Mouse (Mus musculus): ENCODE results near the gene Zfhx3. TPM values are rescaled to one million over a fixed set of nuclear protein-coding genes. Genes with fewer than 3 reads are reported as not detected.

The Zfhx3 gene
- polyA plus RNA-seq, 1 experiment from 2014 or later: 13.9 TPM

- no peaks in the 10 kb centered on the region for H3K36me3 ChIP-seq
- H3K4me2 ChIP-seq (replicated peaks): no peak overlapping the region
- no peaks in the 10 kb centered on the region; the same call in 1 of the 2 replicates for H3K27me3 ChIP-seq
- no peak overlapping the region for H3K27ac ChIP-seq (replicated peaks)
- H3K9ac ChIP-seq: no peak overlapping the region
- ATAC-seq (ENCODE audit: insufficient number of reproducible peaks, low FRiP score, low TSS enrichment, low read depth): no peak
- 59% methylated on average over 3 of the region's 3 CpGs for WGBS
- no peaks in the 10 kb centered on the region for H3K9me3 ChIP-seq (replicated peaks)
- H3K4me1 ChIP-seq: 0 out of 2 replicates have a peak, but pooled peaks cover 6% of the 10 kb centered on the region
- H3K4me3 ChIP-seq (replicated peaks): no peak overlapping the region
Measured at GRCm38 (mm10) chr8:108019651-108020050, 77.2 kb downstream of the Zfhx3 start.

GRCm38 (mm10) chr8:108022404-108022803, 80.0 kb downstream of the Zfhx3 start:
- H3K36me3 ChIP-seq: no peaks in the 10 kb centered on the region
- no peak overlapping the region for H3K4me2 ChIP-seq (replicated peaks)
- no peaks in the 10 kb centered on the region for H3K9me3 ChIP-seq (replicated peaks)
- H3K4me1 ChIP-seq: peaks cover 16% of the 10 kb centered on the region
- no peak overlapping the region for H3K27ac ChIP-seq (replicated peaks)
- WGBS: 37% methylated on average over 4 of the region's 4 CpGs
- no peak for ATAC-seq (ENCODE audit: insufficient number of reproducible peaks, low FRiP score, low TSS enrichment, low read depth)
- no peaks in the 10 kb centered on the region for H3K27me3 ChIP-seq
- H3K9ac ChIP-seq: no peak overlapping the region
- no peak overlapping the region for H3K4me3 ChIP-seq (replicated peaks)

GRCm38 (mm10) chr8:108024331-108024730, 81.9 kb downstream of the Zfhx3 start:
- Histone ChIP-seq H3K4me3 (replicated peaks) (no peak overlapping the region), H3K4me1 (peaks cover 29% of the 10 kb centered on the region), H3K27ac (replicated peaks) (no peak overlapping the region), H3K4me2 (replicated peaks) (no peak overlapping the region), H3K9me3 (replicated peaks) (no peaks in the 10 kb centered on the region), H3K36me3 (no peaks in the 10 kb centered on the region), H3K9ac (no peak overlapping the region), H3K27me3 (no peaks in the 10 kb centered on the region)
- WGBS: 45% methylated on average over 4 of the region's 4 CpGs
- no peak for ATAC-seq (ENCODE audit: insufficient number of reproducible peaks, low FRiP score, low TSS enrichment, low read depth)

DNA sequence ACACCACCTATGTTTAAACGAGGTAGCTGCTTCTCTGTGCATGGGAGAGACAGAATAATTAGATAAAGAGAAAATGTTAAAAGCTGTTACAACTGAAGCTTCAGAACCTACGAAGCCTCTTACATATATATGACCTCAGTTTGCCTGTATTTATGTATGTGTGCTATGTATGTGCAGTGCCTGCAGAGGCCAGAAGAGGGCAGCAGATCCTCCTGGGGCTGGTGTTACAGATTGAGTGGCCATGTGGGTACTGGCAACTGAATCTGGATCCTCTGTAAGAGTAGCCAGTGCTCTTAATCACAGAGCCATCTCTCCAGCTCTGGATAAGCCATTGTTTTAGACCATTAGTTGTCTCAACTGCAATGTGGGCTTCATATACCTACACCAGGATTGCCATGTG, 82.8 kb downstream of the Zfhx3 start:
- Histone ChIP-seq H3K27me3 (no peaks in the 10 kb centered on the region), H3K9me3 (replicated peaks) (no peaks in the 10 kb centered on the region), H3K4me2 (replicated peaks) (no peak overlapping the region), H3K9ac (no peak overlapping the region), H3K4me1 (peaks cover 29% of the 10 kb centered on the region), H3K4me3 (replicated peaks) (no peak overlapping the region), H3K27ac (replicated peaks) (no peak overlapping the region), H3K36me3 (no peaks in the 10 kb centered on the region)
- 66% methylated on average over 2 of the region's 2 CpGs for WGBS
- ATAC-seq (ENCODE audit: insufficient number of reproducible peaks, low FRiP score, low TSS enrichment, low read depth): no peak

DNA sequence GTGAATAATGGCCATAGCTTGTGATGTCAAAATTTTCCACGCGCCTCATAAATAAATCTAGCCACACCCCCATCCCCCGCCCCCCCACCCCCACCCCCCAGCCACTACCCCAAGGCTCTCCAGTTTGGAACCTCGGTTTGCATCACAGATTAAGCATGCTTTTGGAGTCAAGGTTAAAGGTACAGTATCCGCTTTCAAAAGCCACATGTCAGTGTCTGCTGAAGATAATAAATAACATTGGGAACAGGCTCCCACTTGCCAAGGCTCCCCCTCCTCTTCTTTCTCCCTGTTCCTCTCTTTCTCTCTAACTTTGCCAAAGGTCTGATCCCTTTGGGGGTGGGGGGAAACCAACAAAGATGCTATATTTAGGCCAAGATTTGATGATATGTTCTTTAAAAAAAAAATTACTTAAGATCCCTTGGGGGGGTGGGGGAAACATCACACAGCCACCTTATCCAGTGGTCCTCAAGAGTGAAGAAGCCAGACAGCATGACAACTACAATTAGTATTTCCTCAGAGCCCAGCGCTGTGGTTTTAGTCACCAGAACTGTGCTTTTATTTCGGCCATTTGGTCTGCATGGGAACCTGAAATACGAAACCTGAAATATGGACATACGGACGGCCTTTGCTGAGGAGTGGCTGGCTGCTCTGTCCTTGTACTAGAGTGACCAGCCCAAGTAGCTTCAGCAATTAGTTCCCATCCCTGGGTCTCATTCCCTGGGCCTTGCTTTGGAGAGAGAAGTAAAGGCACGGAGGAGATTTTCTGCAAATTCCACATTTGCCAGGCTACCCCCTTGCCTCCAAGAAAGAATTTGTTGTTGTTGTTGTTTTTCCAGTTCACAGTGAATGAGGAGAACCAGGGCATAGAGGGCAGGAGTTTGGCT, 84.4 kb downstream of the Zfhx3 start:
- no peak overlapping the region for H3K9ac ChIP-seq
- no peak; the same call in 1 of the 2 replicates for ATAC-seq (ENCODE audit: insufficient number of reproducible peaks, low FRiP score, low TSS enrichment, low read depth)
- H3K4me2 ChIP-seq (replicated peaks): peak overlapping the region; percentile 49
- peak overlapping the region; percentile 75; the same call in 1 of the 2 replicates for H3K27ac ChIP-seq (replicated peaks)
- H3K4me3 ChIP-seq (replicated peaks): peak overlapping the region; percentile 21; the same call in 1 of the 2 replicates
- no peaks in the 10 kb centered on the region for H3K9me3 ChIP-seq (replicated peaks)
- WGBS: 12% methylated on average over 11 of the region's 11 CpGs
- no peaks in the 10 kb centered on the region for H3K27me3 ChIP-seq
- H3K4me1 ChIP-seq: peaks cover 29% of the 10 kb centered on the region
- H3K36me3 ChIP-seq: no peaks in the 10 kb centered on the region

GRCm38 (mm10) chr8:108027561-108028025, 85.1 kb downstream of the Zfhx3 start:
- H3K9me3 ChIP-seq (replicated peaks): no peaks in the 10 kb centered on the region
- peak overlapping the region; percentile 49 for H3K4me2 ChIP-seq (replicated peaks)
- 23% methylated on average over 20 of the region's 20 CpGs for WGBS
- peak overlapping the region; percentile 21; the same call in 1 of the 2 replicates for H3K4me3 ChIP-seq (replicated peaks)
- H3K36me3 ChIP-seq: no peaks in the 10 kb centered on the region
- no peaks in the 10 kb centered on the region for H3K27me3 ChIP-seq
- H3K9ac ChIP-seq: no peak overlapping the region
- H3K27ac ChIP-seq (replicated peaks): peak overlapping the region; percentile 75
- ATAC-seq (ENCODE audit: insufficient number of reproducible peaks, low FRiP score, low TSS enrichment, low read depth): no peak
- peaks cover 29% of the 10 kb centered on the region for H3K4me1 ChIP-seq

DNA sequence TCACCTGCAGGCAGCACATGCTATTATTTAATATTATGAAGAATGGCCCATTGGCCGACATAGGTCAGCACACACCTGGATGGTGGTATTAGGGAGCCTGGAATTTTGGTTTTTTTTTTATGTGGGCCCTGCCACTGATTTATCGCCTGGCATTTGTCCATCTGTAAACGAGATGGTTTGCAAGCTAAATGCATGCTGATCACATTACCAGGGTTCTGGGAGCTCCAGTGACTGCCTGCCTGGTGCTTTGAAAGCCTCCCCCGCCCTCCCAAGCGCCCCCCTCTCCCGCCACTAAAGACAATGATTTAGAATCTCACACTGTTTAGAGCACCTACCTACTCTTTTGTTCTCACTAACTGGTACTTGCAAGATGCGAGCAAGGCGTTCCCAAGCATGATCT, 86.0 kb downstream of the Zfhx3 start:
- WGBS: 24% methylated on average over 8 of the region's 8 CpGs
- peak overlapping the region; percentile 49; the same call in 1 of the 2 replicates for H3K4me2 ChIP-seq (replicated peaks)
- no peaks in the 10 kb centered on the region for H3K36me3 ChIP-seq
- 0 out of 2 replicates have a peak overlapping the region, but pooled peaks have one; percentile 75 for H3K27ac ChIP-seq (replicated peaks)
- no peaks in the 10 kb centered on the region for H3K27me3 ChIP-seq
- H3K9me3 ChIP-seq (replicated peaks): no peaks in the 10 kb centered on the region
- ATAC-seq (ENCODE audit: insufficient number of reproducible peaks, low FRiP score, low TSS enrichment, low read depth): no peak
- no peak overlapping the region for H3K4me3 ChIP-seq (replicated peaks)
- H3K4me1 ChIP-seq: peaks cover 29% of the 10 kb centered on the region
- H3K9ac ChIP-seq: no peak overlapping the region

DNA sequence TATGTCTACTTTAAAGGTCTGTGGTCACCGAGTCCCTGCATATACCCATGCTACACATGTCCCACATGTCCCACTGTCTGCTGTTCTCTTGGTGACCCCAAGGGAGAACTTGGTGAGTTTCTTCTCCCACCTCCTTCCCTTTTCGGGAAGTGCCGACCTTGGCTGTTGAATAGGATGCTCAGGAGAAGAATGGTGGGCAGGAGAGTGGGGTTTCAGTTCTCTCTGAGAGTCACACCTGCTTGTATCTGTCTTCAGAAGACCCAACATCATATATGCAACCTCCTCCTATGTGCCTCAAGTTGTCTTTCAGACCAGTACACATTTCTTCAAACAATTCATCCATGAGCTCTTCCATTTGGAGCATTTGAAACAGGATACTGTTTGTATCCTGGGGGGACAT, 88.7 kb downstream of the Zfhx3 start:
- ATAC-seq (ENCODE audit: insufficient number of reproducible peaks, low FRiP score, low TSS enrichment, low read depth): no peak
- WGBS: 90% methylated on average over 3 of the region's 3 CpGs
- H3K4me2 ChIP-seq (replicated peaks): no peak overlapping the region
- H3K9ac ChIP-seq: no peak overlapping the region
- H3K27ac ChIP-seq (replicated peaks): no peak overlapping the region
- H3K9me3 ChIP-seq (replicated peaks): no peaks in the 10 kb centered on the region
- H3K4me3 ChIP-seq (replicated peaks): no peak overlapping the region
- H3K36me3 ChIP-seq: no peaks in the 10 kb centered on the region
- peaks cover 26% of the 10 kb centered on the region for H3K4me1 ChIP-seq
- H3K27me3 ChIP-seq: no peaks in the 10 kb centered on the region

- no peaks in the 10 kb centered on the region for H3K9me3 ChIP-seq (replicated peaks)
- H3K4me3 ChIP-seq (replicated peaks): no peak overlapping the region
- H3K27ac ChIP-seq (replicated peaks): peak overlapping the region; percentile 60; the same call in 1 of the 2 replicates
- ATAC-seq (ENCODE audit: insufficient number of reproducible peaks, low FRiP score, low TSS enrichment, low read depth): no peak
- H3K4me2 ChIP-seq (replicated peaks): no peak overlapping the region
- WGBS: 64% methylated on average over 3 of the region's 3 CpGs
- H3K27me3 ChIP-seq: no peaks in the 10 kb centered on the region
- peaks cover 5% of the 10 kb centered on the region for H3K4me1 ChIP-seq
- no peaks in the 10 kb centered on the region for H3K36me3 ChIP-seq
- H3K9ac ChIP-seq: no peak overlapping the region
Measured at GRCm38 (mm10) chr8:108034070-108034469, 91.6 kb downstream of the Zfhx3 start.

DNA sequence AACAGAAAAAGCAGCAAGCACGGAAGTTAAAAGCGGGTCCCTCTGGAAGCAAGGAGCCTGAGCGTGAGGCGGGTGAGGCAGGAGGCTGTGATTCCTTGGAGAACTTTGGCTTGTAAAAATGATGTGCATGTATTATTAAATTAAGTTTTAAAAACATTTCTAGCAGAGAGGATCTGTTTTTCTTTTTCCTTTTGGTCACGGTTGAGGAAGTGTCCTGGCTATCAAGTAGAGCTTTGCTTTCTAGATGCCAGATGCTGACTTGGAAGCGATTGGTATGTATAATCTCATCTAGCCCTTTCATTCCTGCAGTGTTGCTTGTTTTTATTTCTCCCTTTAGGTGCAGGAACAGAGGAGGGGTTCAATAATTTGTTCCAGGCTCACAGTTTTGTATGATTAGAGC, 92.3 kb downstream of the Zfhx3 start:
- Histone ChIP-seq H3K4me3 (replicated peaks) (no peak overlapping the region), H3K27me3 (no peaks in the 10 kb centered on the region), H3K27ac (replicated peaks) (peak overlapping the region; percentile 60), H3K9me3 (replicated peaks) (no peaks in the 10 kb centered on the region), H3K36me3 (no peaks in the 10 kb centered on the region), H3K4me1 (peaks cover 5% of the 10 kb centered on the region), H3K4me2 (replicated peaks) (no peak overlapping the region), H3K9ac (no peak overlapping the region)
- ATAC-seq (ENCODE audit: insufficient number of reproducible peaks, low FRiP score, low TSS enrichment, low read depth): no peak
- WGBS: 40% methylated on average over 6 of the region's 6 CpGs

- Histone ChIP-seq H3K27me3 (no peaks in the 10 kb centered on the region), H3K36me3 (no peaks in the 10 kb centered on the region), H3K4me2 (replicated peaks) (no peak overlapping the region), H3K27ac (replicated peaks) (no peak overlapping the region), H3K4me3 (replicated peaks) (no peak overlapping the region), H3K4me1 (peaks cover 5% of the 10 kb centered on the region; the same call in 1 of the 2 replicates), H3K9me3 (replicated peaks) (no peaks in the 10 kb centered on the region), H3K9ac (no peak overlapping the region)
- 26% methylated on average over 4 of the region's 4 CpGs for WGBS
- no peak for ATAC-seq (ENCODE audit: insufficient number of reproducible peaks, low FRiP score, low TSS enrichment, low read depth)
Measured at GRCm38 (mm10) chr8:108043618-108044017, 101.2 kb downstream of the Zfhx3 start.
